Mouse (Mus musculus) kidney, adult 9 months (tissue): ENCODE measurements around the gene Ttll3.
A peak's percentile ranks its signal among the peaks of the same experiment; 100 is the strongest.

Source experiments
- DNase-seq: peaks from one replicate; pipeline ENCODE4 v3.0.0; 2022

The Ttll3 gene

GRCm38 (mm10) chr6:113426696-113427095 is 37.6 kb downstream of the Ttll3 start:
- no peak for DNase-seq

GRCm38 (mm10) chr6:113427397-113427796 is 38.3 kb downstream of the Ttll3 start:
- peak; percentile 55 for DNase-seq

- DNase-seq, result no peak
Observed at GRCm38 (mm10) chr6:113428006-113428405, 38.9 kb downstream of the Ttll3 start.

- DNase-seq, result no peak
Observed at GRCm38 (mm10) chr6:113429965-113430364, 40.9 kb downstream of the Ttll3 start.

- DNase-seq, result no peak
Observed at GRCm38 (mm10) chr6:113430846-113431245, 41.8 kb downstream of the Ttll3 start.

- no peak for DNase-seq
Observed at GRCm38 (mm10) chr6:113431801-113432200, 42.7 kb downstream of the Ttll3 start.

- no peak for DNase-seq
Observed at GRCm38 (mm10) chr6:113433661-113434060, 44.6 kb downstream of the Ttll3 start.

- DNase-seq, result no peak
Observed at GRCm38 (mm10) chr6:113434691-113435090, 45.6 kb downstream of the Ttll3 start.

GRCm38 (mm10) chr6:113435664-113436205 is 46.7 kb downstream of the Ttll3 start, which contains the start of gene Cidec:
Gene Cidec, minus strand, starts transcription at chr6:113435760.
- DNase-seq, result no peak

- no peak for DNase-seq
Observed at GRCm38 (mm10) chr6:113437135-113437534, 48.1 kb downstream of the Ttll3 start.

GRCm38 (mm10) chr6:113438721-113439430 is 49.8 kb downstream of the Ttll3 start:
- peak; percentile 43 for DNase-seq

GRCm38 (mm10) chr6:113440686-113441085 is 51.6 kb downstream of the Ttll3 start:
- DNase-seq, result no peak

- peak; percentile 89 for DNase-seq
Observed at GRCm38 (mm10) chr6:113441147-113441680, 52.2 kb downstream of the Ttll3 start.

- DNase-seq, result peak; percentile 18
Observed at GRCm38 (mm10) chr6:113442087-113442441, 53.0 kb downstream of the Ttll3 start.

- DNase-seq, result peak; percentile 96
Observed at GRCm38 (mm10) chr6:113442442-113443090, 53.5 kb downstream of the Ttll3 start, which contains the start of gene Jagn1. Gene Jagn1, plus strand, starts transcription at chr6:113442569.

GRCm38 (mm10) chr6:113443091-113443490 is 54.0 kb downstream of the Ttll3 start:
- no peak for DNase-seq

GRCm38 (mm10) chr6:113444207-113444965 is 55.3 kb downstream of the Ttll3 start:
- peak; percentile 57 for DNase-seq

GRCm38 (mm10) chr6:113447639-113448038 is 58.6 kb downstream of the Ttll3 start:
- no peak for DNase-seq

GRCm38 (mm10) chr6:113451839-113452238 is 62.8 kb downstream of the Ttll3 start:
- DNase-seq, result peak; percentile 61

GRCm38 (mm10) chr6:113455007-113455406 is 65.9 kb downstream of the Ttll3 start:
- DNase-seq, result no peak

- DNase-seq, result no peak
Observed at GRCm38 (mm10) chr6:113457952-113458534, 69.0 kb downstream of the Ttll3 start, which contains the start of gene Il17re. Gene Il17re, plus strand, starts transcription at chr6:113458484.

GRCm38 (mm10) chr6:113458635-113459034 is 69.6 kb downstream of the Ttll3 start:
- DNase-seq, result no peak

GRCm38 (mm10) chr6:113464040-113464439 is 75.0 kb downstream of the Ttll3 start:
- DNase-seq, result no peak
